Mouse (Mus musculus) bone marrow, adult 2 months (tissue): ENCODE measurements at regions not wholly inside any gene's neighbourhood (a gene's known extent, or its start where the extent isn't known, plus 50 kb on each side); places are given as distances from the start of the nearest gene placed in this dataset.

Experiments used
- CTCF ChIP-seq: fragments of 200-500 bp; IDR thresholded peaks from 2 replicates; pipeline ENCODE4 v1.5.1; 2011; ENCODE audit warnings: low read length, control low read depth; ENCODE audit not compliant: control insufficient read depth, insufficient read depth
- POLR2A ChIP-seq: fragments of 200-500 bp; IDR thresholded peaks from 2 replicates; pipeline ENCODE4 v1.6.1; 2011; ENCODE audit warnings: low read depth, mild to moderate bottlenecking, control low read depth, low read length, borderline replicate concordance; ENCODE audit not compliant: control insufficient read depth

- TF ChIP-seq CTCF: no peak
- no peak for TF ChIP-seq POLR2A
Observed at GRCm38 (mm10) chr16:71267191-71267590, 953.4 kb downstream of the Gbe1 start.
